Mouse (Mus musculus) neural tube, embryonic 15.5 days (tissue): ENCODE measurements around the gene Manea. TPM values are rescaled to one million over a fixed set of nuclear protein-coding genes. Genes with fewer than 3 reads are reported as not detected.

ENCODE experiments used
- ATAC-seq: fragments of 200-750 bp; cut with Nextera tagmentation; 2 replicates; pipeline ENCODE4 v1.8.0; 2017; ENCODE audit warnings: mild to moderate bottlenecking, moderate TSS enrichment, moderate library complexity; ENCODE audit not compliant: low FRiP score
- H3K27ac ChIP-seq: fragments of 300-500 bp; sonication (generic); replicated peaks from 2 replicates; pipeline ENCODE4 v1.5.1; 2015; ENCODE audit warnings: mild to moderate bottlenecking, inconsistent platforms
- H3K27me3 ChIP-seq: fragments of 300-500 bp; sonication (generic); replicated peaks from 2 replicates; pipeline ENCODE4 v1.6.1; 2015; ENCODE audit warnings: inconsistent platforms
- H3K36me3 ChIP-seq: fragments of 300-500 bp; sonication (generic); 2 replicates; pipeline ENCODE4 v1.6.1; 2015; ENCODE audit warnings: inconsistent platforms
- H3K4me1 ChIP-seq: fragments of 300-500 bp; sonication (generic); 2 replicates; pipeline ENCODE4 v1.6.1; 2015; ENCODE audit warnings: inconsistent platforms
- H3K4me2 ChIP-seq: fragments of 300-500 bp; sonication (generic); 2 replicates; pipeline ENCODE4 v1.6.1; 2015; ENCODE audit warnings: inconsistent platforms, mild to moderate bottlenecking, moderate library complexity
- H3K4me3 ChIP-seq: fragments of 300-500 bp; sonication (generic); replicated peaks from 2 replicates; pipeline ENCODE4 v1.5.1; 2015; ENCODE audit warnings: mild to moderate bottlenecking, inconsistent platforms
- H3K9ac ChIP-seq: fragments of 300-500 bp; sonication (generic); replicated peaks from 2 replicates; pipeline ENCODE4 v1.6.1; 2015; ENCODE audit warnings: mild to moderate bottlenecking, inconsistent platforms
- H3K9me3 ChIP-seq: fragments of 300-500 bp; sonication (generic); replicated peaks from 2 replicates; pipeline ENCODE4 v1.6.1; 2016; ENCODE audit warnings: inconsistent platforms
- WGBS: fragments of 180-500 bp; shearing (Covaris S2); methylation state at CpG from one replicate; pipeline ENCODE4 v1.1.7; 2015; ENCODE audit warnings: mixed read lengths; 5-methylcytosine and 5-hydroxymethylcytosine counted together
- polyA plus RNA-seq: library from polyadenylated mRNA; unstranded; fragments of >200 nt; fragmentation: Nextera tagmentation; extraction: Ambion mirVana; gene quantifications from 2 replicates; pipeline ENCODE4 v1.2.1, GENCODE M21; 2015

Gene Manea
- polyA plus RNA-seq, 1 experiment from 2014 or later, result 14.5 TPM

GRCm38 (mm10) chr4:26276264-26276663 is 70.4 kb downstream of the Manea start:
- H3K9ac ChIP-seq, result no peak overlapping the region
- H3K27me3 ChIP-seq, result no peaks in the 10 kb centered on the region
- no peaks in the 10 kb centered on the region for H3K36me3 ChIP-seq
- H3K27ac ChIP-seq, result no peak overlapping the region
- H3K9me3 ChIP-seq, result no peaks in the 10 kb centered on the region
- H3K4me2 ChIP-seq, result no peak overlapping the region
- 0 out of 2 replicates have a peak, but pooled peaks cover 3% of the 10 kb centered on the region for H3K4me1 ChIP-seq
- peak; percentile 50; the same call in 1 of the 2 replicates for ATAC-seq
- H3K4me3 ChIP-seq, result no peak overlapping the region

GRCm38 (mm10) chr4:26275769-26276168 is 70.9 kb downstream of the Manea start:
- Histone ChIP-seq H3K4me1 (0 out of 2 replicates have a peak, but pooled peaks cover 3% of the 10 kb centered on the region), H3K9ac (no peak overlapping the region), H3K27me3 (no peaks in the 10 kb centered on the region), H3K9me3 (no peaks in the 10 kb centered on the region), H3K4me2 (no peak overlapping the region), H3K4me3 (no peak overlapping the region), H3K27ac (no peak overlapping the region), H3K36me3 (no peaks in the 10 kb centered on the region)
- 74% methylated on average over 2 of the region's 2 CpGs for WGBS
- ATAC-seq, result peak; percentile 8; the same call in 1 of the 2 replicates
